Mouse (Mus musculus): ENCODE data around the gene H2-Eb2. TPM values are rescaled to one million over a fixed set of nuclear protein-coding genes. Genes with fewer than 3 reads are reported as not detected.

The H2-Eb2 gene
- total RNA-seq, 2 experiments from 2014 or later, result not detected

Other genes with a start within 250 kb of the H2-Eb2 start
- not detected for gene H2-Oa, start 233.3 kb upstream of the H2-Eb2 start, total RNA-seq (2021)
- gene H2-DMa, start 206.1 kb upstream of the H2-Eb2 start, total RNA-seq (2021), result 10 to 100 TPM; 22.3 to 26.5 TPM
- gene Brd2, start 203.0 kb upstream of the H2-Eb2 start, total RNA-seq (2021), result 100 to 1,000 TPM; 177 to 179 TPM
- 1 to 10 TPM; 1.2 to 1.8 TPM for gene H2-DMb2, start 182.4 kb upstream of the H2-Eb2 start, total RNA-seq (2021)
- 1 to 10 TPM; 2.2 to 2.7 TPM for gene H2-DMb1, start 172.6 kb upstream of the H2-Eb2 start, total RNA-seq (2021)
- 1 to 10 TPM; 3.1 to 3.2 TPM for gene Tap1, start 138.1 kb upstream of the H2-Eb2 start, total RNA-seq (2021)
- gene Psmb9, start 137.9 kb upstream of the H2-Eb2 start, total RNA-seq (2021), result 1 to 10 TPM; 2.6 to 2.8 TPM
- 1 to 10 TPM; 4.6 to 5.5 TPM for gene Psmb8, start 127.9 kb upstream of the H2-Eb2 start, total RNA-seq (2021)
- 10 to 100 TPM; 10.7 to 11.7 TPM for gene Tap2, start 122.1 kb upstream of the H2-Eb2 start, total RNA-seq (2021)
- gene H2-Ob, start 86.8 kb upstream of the H2-Eb2 start, total RNA-seq (2021), result under 1 TPM; 0.40 to 0.44 TPM
- 1 to 10 TPM; 3.2 to 5.2 TPM for gene H2-Ab1, start 68.0 kb upstream of the H2-Eb2 start, total RNA-seq (2021)
- gene H2-Aa, start 37.8 kb upstream of the H2-Eb2 start, total RNA-seq (2021), result 1 to 10 TPM; 4.5 to 5.9 TPM
- 1 to 10 TPM; 4.0 to 6.0 TPM for gene H2-Eb1, start 19.8 kb upstream of the H2-Eb2 start, total RNA-seq (2021)
- under 1 TPM; 0.63 to 0.68 TPM for gene Btnl2, start 29.2 kb downstream of the H2-Eb2 start, total RNA-seq (2021)
- gene Btnl1, start 51.5 kb downstream of the H2-Eb2 start, total RNA-seq (2021), result not detected
- 1 to 10 TPM; 2.1 to 4.4 TPM for gene BC051142, start 73.2 kb downstream of the H2-Eb2 start, total RNA-seq (2021)
- not detected for gene Btnl4, start 151.7 kb downstream of the H2-Eb2 start, total RNA-seq (2021)
- not detected for gene Btnl6, start 191.7 kb downstream of the H2-Eb2 start, total RNA-seq (2021)
- 1 to 10 TPM; 6.1 to 9.0 TPM for gene Notch4, start 238.6 kb downstream of the H2-Eb2 start, total RNA-seq (2021)

All from left cerebral cortex, adult 18-20 months (tissue).